Mouse (Mus musculus) kidney, embryonic 16.5 days (tissue): ENCODE measurements around the gene Gm21244. TPM values are rescaled to one million over a fixed set of nuclear protein-coding genes. Genes with fewer than 3 reads are reported as not detected.
"Not testable (repeated sequence)": the region's sequence is repeated elsewhere in the genome, so short reads cannot be mapped to it uniquely, and the experiment has no call there.

Experiments used
- ATAC-seq: fragments of 200-750 bp; cut with Nextera tagmentation; 2 replicates; pipeline ENCODE4 v1.8.0; 2017; ENCODE audit warnings: moderate TSS enrichment; ENCODE audit not compliant: low FRiP score, low TSS enrichment
- H3K27ac ChIP-seq: fragments of 300-500 bp; sonication (generic); 2 replicates; pipeline ENCODE4 v1.5.1; 2014; ENCODE audit warnings: low read length
- H3K27me3 ChIP-seq: fragments of 300-500 bp; sonication (generic); 2 replicates; pipeline ENCODE4 v1.6.1; 2014; ENCODE audit warnings: low read length, control low read depth, mixed read lengths; ENCODE audit not compliant: insufficient read depth
- H3K36me3 ChIP-seq: fragments of 300-500 bp; sonication (generic); 2 replicates; pipeline ENCODE4 v1.6.1; 2014; ENCODE audit warnings: low read length, control low read depth, mixed read lengths; ENCODE audit not compliant: insufficient read depth
- H3K4me1 ChIP-seq: fragments of 300-500 bp; sonication (generic); 2 replicates; pipeline ENCODE4 v1.6.1; 2014; ENCODE audit warnings: low read length, control low read depth, mixed read lengths; ENCODE audit not compliant: insufficient read depth
- H3K4me2 ChIP-seq: fragments of 300-500 bp; sonication (generic); replicated peaks from 2 replicates; pipeline ENCODE4 v1.6.1; 2014; ENCODE audit warnings: low read depth, low read length
- H3K4me3 ChIP-seq: fragments of 300-500 bp; sonication (generic); 2 replicates; pipeline ENCODE4 v1.5.1; 2014; ENCODE audit warnings: mild to moderate bottlenecking, low read length
- H3K9ac ChIP-seq: fragments of 300-500 bp; sonication (generic); replicated peaks from 2 replicates; pipeline ENCODE4 v1.6.1; 2014; ENCODE audit warnings: low read length
- H3K9me3 ChIP-seq: fragments of 300-500 bp; sonication (generic); 2 replicates; pipeline ENCODE4 v1.6.1; 2016; ENCODE audit warnings: low read length, control low read depth
- WGBS: fragments of 180-500 bp; shearing (Covaris S2); extraction: QIAGEN DNeasy Blood & Tissue Kit; methylation state at CpG from one replicate; pipeline ENCODE4 v1.1.7; 2014; 5-methylcytosine and 5-hydroxymethylcytosine counted together
- polyA plus RNA-seq: library from polyadenylated mRNA; unstranded; fragments of >200 nt; fragmentation: Nextera tagmentation; extraction: Ambion mirVana; gene quantifications from 2 replicates; pipeline ENCODE4 v1.2.1, GENCODE M21; 2015

The Gm21244 gene
- polyA plus RNA-seq = not detected in 2 replicates

- H3K4me1 ChIP-seq, H3K4me3 ChIP-seq, ATAC-seq, H3K36me3 ChIP-seq, H3K27me3 ChIP-seq, H3K9me3 ChIP-seq, H3K9ac ChIP-seq, H3K27ac ChIP-seq, H3K4me2 ChIP-seq: not testable (repeated sequence)
- WGBS = no CpG with 5 or more reads among the region's 3 CpGs
These were observed at the start of gene Gm21244 for GRCm38 (mm10) chrY:7169193-7169592. TSS of gene Gm21244 (minus strand) at chrY:7169293.

Other genes with a start within 250 kb of the Gm21244 start
- not detected in 2 replicates for gene Gm28998, start 84.5 kb upstream of the Gm21244 start, polyA plus RNA-seq
- gene Gm21788, start 235.7 kb upstream of the Gm21244 start, polyA plus RNA-seq = not detected in 2 replicates